In the genomic region with DNA sequence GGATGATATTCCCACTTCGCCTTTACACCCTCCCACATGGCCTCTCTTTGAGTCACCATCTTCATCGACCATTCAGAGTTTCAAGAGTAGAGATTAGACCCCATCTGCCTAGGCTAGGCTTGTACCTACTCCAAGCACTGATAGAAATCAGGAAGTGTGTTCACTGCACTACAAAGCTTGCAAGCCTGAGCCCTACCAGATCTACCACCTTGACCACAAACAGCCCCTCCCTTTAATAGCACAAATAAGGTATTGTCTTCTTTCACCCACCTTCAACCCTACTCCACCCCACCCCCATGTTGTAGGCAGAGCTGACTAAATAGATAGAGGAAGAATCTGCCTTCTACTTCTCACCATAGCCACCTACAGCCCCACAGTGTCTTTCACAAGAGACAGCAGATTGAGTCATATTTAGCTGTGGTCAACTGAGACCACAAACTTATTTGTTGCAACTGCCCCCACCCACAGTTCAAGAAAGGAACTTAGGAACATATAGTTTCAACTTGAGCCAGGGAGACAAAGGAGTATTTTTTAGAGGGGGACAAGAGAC, we compare ENCODE assay signal across 12 mouse cellular contexts. TPM values are rescaled to one million over a fixed set of nuclear protein-coding genes. Genes with fewer than 3 reads are reported as not detected.
A peak's percentile ranks its signal among the peaks of the same experiment; 100 is the strongest.
DNase-seq lines count a peak whose midpoint lies in the region; ATAC-seq and TF ChIP-seq lines count a peak whose summit lies in the region.
"Had no signal": no experiment of that assay in that cellular context is flagged by ENCODE, and none has a peak within 500 bp of the region (broad histone marks: within the 10 kb centered on the region; RNA-seq: fewer than 3 reads in every experiment).

No protein-coding gene starts in this region.

- ATAC-seq in liver, embryonic 12.5 days, result no peak
- peak; percentile 59 for ATAC-seq in inflammation-experienced regulatory T-cells, adult 6 months
- no peak for ATAC-seq in cerebellum, adult (ENCODE audit: insufficient number of reproducible peaks, low FRiP score, low TSS enrichment)

- H3K79me2 ChIP-seq in liver, adult 2 months (ENCODE audit: control insufficient read depth, insufficient read depth, low read length), result no peaks in the 10 kb centered on the region
- no peaks in the 10 kb centered on the region for H3K79me2 ChIP-seq in CH12.LX (replicated peaks; ENCODE audit: control insufficient read depth, extremely low read depth, insufficient read depth, poor library complexity, severe bottlenecking)

- no peak overlapping the region for H3K9ac ChIP-seq in liver, adult 2 months (ENCODE audit: low read depth, low read length)
- no peak overlapping the region for H3K9ac ChIP-seq in liver, embryonic 12.5 days
- H3K9ac ChIP-seq in CH12.LX (ENCODE audit: insufficient read depth, low read depth), result no peak overlapping the region
- H3K9ac ChIP-seq: liver, embryonic 14.5 days had no signal

- 0 out of 2 replicates have a peak overlapping the region, but pooled peaks have one; percentile 40 for H3K27ac ChIP-seq in liver, adult 2 months (replicated peaks; ENCODE audit: insufficient read depth, low read depth, low read length)
- H3K27ac ChIP-seq in liver, embryonic 12.5 days, result no peak overlapping the region
- peak overlapping the region; percentile 47; the same call in 1 of the 2 replicates for H3K27ac ChIP-seq in CH12.LX (ENCODE audit: insufficient read depth, low read depth)
- H3K27ac ChIP-seq: liver, embryonic 14.5 days had no signal

- peak; percentile 39 for DNase-seq in liver, adult 2 months (ENCODE audit: extremely low read depth, low read depth, low spot score)
- DNase-seq in CH12.LX (ENCODE audit: extremely low read depth), result peak; percentile 64
- peak; percentile 15 for DNase-seq in naive thymus-derived CD4-positive, alpha-beta T cell, adult 2 months (ENCODE audit: low read depth)
- DNase-seq in cerebellum, adult 8-10 months, result no peak
- no peak for DNase-seq in cerebellum, adult 9-11 months
- DNase-seq: cerebellum, postnatal 25 days; kidney, postnatal 10 days; thymus, postnatal 4 days had no signal

- H3K4me2 ChIP-seq in liver, embryonic 12.5 days, result no peak overlapping the region
- H3K4me2 ChIP-seq in CH12.LX (ENCODE audit: insufficient read depth, low read depth, poor library complexity, severe bottlenecking), result peak overlapping the region; percentile 65

- in situ Hi-C loops in CH12.LX (cut with MboI; ENCODE audit: low pct_ligation_motif_present, low pct_unique_long_range_greater_than_20kb, low sequenced_read_pairs), result no loop called here

- 79% methylated on average over 2 of the region's 2 CpGs for whole genome bisulfite sequencing in liver, adult 2 months
- WGBS in liver, embryonic 12.5 days (ENCODE audit: insufficient replicate concordance), result 25% methylated on average over 2 of the region's 2 CpGs

- no peak for TF ChIP-seq POLR2A in liver, adult 2 months (IDR thresholded peaks at IDR 0.05; ENCODE audit: extremely low read depth, insufficient read depth, low read length)
- no peak for TF ChIP-seq POLR2A in CH12.LX (IDR thresholded peaks at IDR 0.05; ENCODE audit: low read depth, low read length)

- no peaks in the 10 kb centered on the region for H3K27me3 ChIP-seq in liver, adult 2 months (ENCODE audit: control insufficient read depth, insufficient read depth, low read length)
- H3K27me3 ChIP-seq in liver, embryonic 12.5 days (replicated peaks), result no peaks in the 10 kb centered on the region
- no peaks in the 10 kb centered on the region for H3K27me3 ChIP-seq in CH12.LX (replicated peaks)

- no peaks in the 10 kb centered on the region for H3K4me1 ChIP-seq in liver, adult 2 months (ENCODE audit: control insufficient read depth, insufficient read depth, low read length)
- H3K4me1 ChIP-seq in liver, embryonic 12.5 days, result peaks cover 22% of the 10 kb centered on the region
- H3K4me1 ChIP-seq in CH12.LX (ENCODE audit: control insufficient read depth in 1 of 2, insufficient read depth in 2 of 2), result peaks cover 10 to 44% of the 10 kb centered on the region in 2 experiments; a peak in 3 of 4 replicates

- no peak overlapping the region for H3K4me3 ChIP-seq in liver, adult 2 months (ENCODE audit: insufficient read depth, low read depth, low read length)
- H3K4me3 ChIP-seq in liver, embryonic 12.5 days, result no peak overlapping the region
- H3K4me3 ChIP-seq in CH12.LX (replicated peaks in 1 of 3; ENCODE audit: low read depth in 2 of 3, low read length in 2 of 3, poor library complexity in 1 of 3), result no peak overlapping the region

- no peaks in the 10 kb centered on the region for H3K9me3 ChIP-seq in liver, embryonic 12.5 days (replicated peaks)
- no peaks in the 10 kb centered on the region for H3K9me3 ChIP-seq in CH12.LX (replicated peaks; ENCODE audit: low read length)

- dilution Hi-C loops in CH12.LX (cut with MboI; ENCODE audit: extremely low pct_ligation_motif_present, extremely low pct_unique_long_range_greater_than_20kb, low sequenced_read_pairs), result no loop called here

- no peaks in the 10 kb centered on the region for H3K36me3 ChIP-seq in liver, adult 2 months (ENCODE audit: control insufficient read depth, insufficient read depth, low read length)
- no peaks in the 10 kb centered on the region for H3K36me3 ChIP-seq in liver, embryonic 12.5 days
- H3K36me3 ChIP-seq in CH12.LX (replicated peaks in 1 of 2; ENCODE audit: control insufficient read depth in 1 of 2, insufficient read depth in 1 of 2, low read length in 1 of 2), result peaks cover 0 to 21% of the 10 kb centered on the region in 2 experiments

- 0 out of 2 replicates have a peak, but pooled peaks have one; percentile 30 for TF ChIP-seq EP300 in CH12.LX (IDR thresholded peaks at IDR 0.05; ENCODE audit: low read length)

- TF ChIP-seq RAD21 in CH12.LX (IDR thresholded peaks at IDR 0.05; ENCODE audit: low read depth, low read length), result no peak

- TF ChIP-seq CTCF in liver, adult 2 months (IDR thresholded peaks at IDR 0.05; ENCODE audit: low read depth, low read length), result no peak
- TF ChIP-seq CTCF in CH12.LX (conservative IDR thresholded peaks at IDR 0.05 in 1 of 2, IDR thresholded peaks at IDR 0.05 in 1 of 2; ENCODE audit: low read depth in 2 of 2, low read length in 2 of 2), result no peak

TF ChIP-seq in CH12.LX, 34 proteins besides CTCF, POLR2A, EP300 and RAD21:
- no peak for TF ChIP-seq GABPA (IDR thresholded peaks at IDR 0.05; ENCODE audit: insufficient replicate concordance, low read depth, low read length)
- TF ChIP-seq CHD2 (IDR thresholded peaks at IDR 0.05; ENCODE audit: low read length), result peak; percentile 49; the same call in 1 of the 2 replicates
- TF ChIP-seq E2F4 (IDR thresholded peaks at IDR 0.05; ENCODE audit: insufficient replicate concordance, low read depth, low read length), result no peak
- TF ChIP-seq TBP (conservative IDR thresholded peaks at IDR 0.05; ENCODE audit: low read depth, low read length), result no peak
- 0 out of 2 replicates have a peak, but pooled peaks have one; percentile 33 for TF ChIP-seq IRF4 (IDR thresholded peaks at IDR 0.05; ENCODE audit: low read depth, low read length)
- peak; percentile 50; the same call in 1 of the 2 replicates for TF ChIP-seq MAFK (IDR thresholded peaks at IDR 0.05; ENCODE audit: insufficient replicate concordance, low read length)
- 0 out of 2 replicates have a peak, but pooled peaks have one; percentile 16 for TF ChIP-seq TCF12 (IDR thresholded peaks at IDR 0.05; ENCODE audit: low read depth, low read length)
- TF ChIP-seq ZMIZ1 (IDR thresholded peaks at IDR 0.05; ENCODE audit: low read depth, low read length), result no peak
- no peak for TF ChIP-seq POLR2AphosphoS2 (IDR thresholded peaks at IDR 0.05; ENCODE audit: low read depth, low read length)
- no peak for TF ChIP-seq KAT2A (IDR thresholded peaks at IDR 0.05; ENCODE audit: insufficient replicate concordance, low read length)
- no peak for TF ChIP-seq HCFC1 (IDR thresholded peaks at IDR 0.05; ENCODE audit: low read depth, low read length)
- TF ChIP-seq MYC (IDR thresholded peaks at IDR 0.05; ENCODE audit: low read depth, low read length), result no peak
- 0 out of 2 replicates have a peak, but pooled peaks have one; percentile 10 for TF ChIP-seq NELFE (IDR thresholded peaks at IDR 0.05; ENCODE audit: low read depth, low read length)
- TF ChIP-seq JUN (IDR thresholded peaks at IDR 0.05; ENCODE audit: insufficient read depth, low read depth, low read length), result no peak
- no peak for TF ChIP-seq SMC3 (IDR thresholded peaks at IDR 0.05; ENCODE audit: low read depth, low read length)
- TF ChIP-seq MAZ (IDR thresholded peaks at IDR 0.05; ENCODE audit: low read depth, low read length), result 0 out of 2 replicates have a peak, but pooled peaks have one; percentile 39
- peak; percentile 81 for TF ChIP-seq MEF2A (IDR thresholded peaks at IDR 0.05; ENCODE audit: borderline replicate concordance, low read depth, low read length)
- 0 out of 2 replicates have a peak, but pooled peaks have one; percentile 28 for TF ChIP-seq ETS1 (conservative IDR thresholded peaks at IDR 0.05; ENCODE audit: low read depth, low read length)
- no peak for TF ChIP-seq SIN3A (IDR thresholded peaks at IDR 0.05; ENCODE audit: low read length)
- no peak for TF ChIP-seq USF2 (conservative IDR thresholded peaks at IDR 0.05; ENCODE audit: low read depth, low read length)
- no peak for TF ChIP-seq PAX5 (IDR thresholded peaks at IDR 0.05; ENCODE audit: low read length)
- peak; percentile 26; the same call in 1 of the 2 replicates for TF ChIP-seq ELF1 (IDR thresholded peaks at IDR 0.05; ENCODE audit: low read depth, low read length)
- no peak for TF ChIP-seq MXI1 (IDR thresholded peaks at IDR 0.05; ENCODE audit: low read depth, low read length)
- TF ChIP-seq RCOR1 (conservative IDR thresholded peaks at IDR 0.05; ENCODE audit: low read depth, low read length), result no peak

RNA-seq across cellular contexts. Expression of gene Myo1f, which starts 8.1 kb away (rescaled TPM):
- total RNA-seq in liver, adult 2 months (2014; rRNA removed), result 1.7 and 2.9 TPM in 2 replicates
- 1.1 and 1.4 TPM in 2 replicates for polyA plus RNA-seq in liver, adult 2 months (2012; rRNA removed)
- 7.4 and 8.5 TPM in 2 replicates for polyA plus RNA-seq in liver, embryonic 12.5 days (2016; fragmentation: Nextera tagmentation; extraction: Ambion mirVana)
- total RNA-seq in CH12.LX (2012; rRNA removed), result 19.5 and 19.6 TPM in 2 replicates
- 13.1 and 13.6 TPM in 2 replicates for total RNA-seq in CH12.LX (2014; rRNA removed)
- polyA plus RNA-seq in CH12.LX (2012; ENCODE audit: insufficient read length, low read depth), result 27.5 and 29.1 TPM in 2 replicates
- 100 to 1,000 TPM in 1 of 3 experiments, 10 to 100 TPM in 2; 48.8 to 258 (median 51.4) TPM for polyA plus RNA-seq in inflammation-experienced regulatory T-cells, adult 6 months (2017; shearing (Covaris generic))

RNA-seq across cellular contexts. Expression of gene Adamts10, which starts 39.6 kb away (rescaled TPM):
- 6.5 and 7.0 TPM in 2 replicates for total RNA-seq in liver, adult 2 months (2014; rRNA removed)
- 6.6 and 8.6 TPM in 2 replicates for polyA plus RNA-seq in liver, adult 2 months (2012; rRNA removed)
- 12.3 and 13.7 TPM in 2 replicates for polyA plus RNA-seq in liver, embryonic 12.5 days (2016; fragmentation: Nextera tagmentation; extraction: Ambion mirVana)
- total RNA-seq in CH12.LX (2012; rRNA removed) (15.2 and 16.7 TPM in 2 replicates), CH12.LX (2014; rRNA removed) (6.2 and 6.7 TPM in 2 replicates)
- polyA plus RNA-seq in CH12.LX (2012; ENCODE audit: insufficient read length, low read depth), result 11.7 and 12.1 TPM in 2 replicates
- polyA plus RNA-seq in inflammation-experienced regulatory T-cells, adult 6 months (2017; shearing (Covaris generic)), result 10 to 100 TPM; 47.1 to 61.9 (median 61.1) TPM

Comparison
In these comparisons a context has a peak if more than half of its experiments do, and no peak if none do; other contexts are left out.
1. DNase-seq: peak in liver, adult 2 months (single experiment), CH12.LX (single experiment) and naive thymus-derived CD4-positive, alpha-beta T cell, adult 2 months (single experiment); none in cerebellum, adult 8-10 months (single experiment) and cerebellum, adult 9-11 months (single experiment).